Mouse (Mus musculus) megakaryocyte, embryonic 14.5 days (primary cell): Measurements from ENCODE around the gene Coro2a.

ENCODE experiments used
- FLI1 ChIP-seq: IDR thresholded peaks from 2 replicates; pipeline ENCODE4 v1.6.1; 2012; ENCODE audit warnings: low read length, inconsistent platforms, mixed read lengths
- GATA1 ChIP-seq: IDR thresholded peaks from 3 replicates; pipeline ENCODE4 v1.6.1; 2012; ENCODE audit warnings: mixed read lengths, low read length, inconsistent platforms, borderline replicate concordance

DNA sequence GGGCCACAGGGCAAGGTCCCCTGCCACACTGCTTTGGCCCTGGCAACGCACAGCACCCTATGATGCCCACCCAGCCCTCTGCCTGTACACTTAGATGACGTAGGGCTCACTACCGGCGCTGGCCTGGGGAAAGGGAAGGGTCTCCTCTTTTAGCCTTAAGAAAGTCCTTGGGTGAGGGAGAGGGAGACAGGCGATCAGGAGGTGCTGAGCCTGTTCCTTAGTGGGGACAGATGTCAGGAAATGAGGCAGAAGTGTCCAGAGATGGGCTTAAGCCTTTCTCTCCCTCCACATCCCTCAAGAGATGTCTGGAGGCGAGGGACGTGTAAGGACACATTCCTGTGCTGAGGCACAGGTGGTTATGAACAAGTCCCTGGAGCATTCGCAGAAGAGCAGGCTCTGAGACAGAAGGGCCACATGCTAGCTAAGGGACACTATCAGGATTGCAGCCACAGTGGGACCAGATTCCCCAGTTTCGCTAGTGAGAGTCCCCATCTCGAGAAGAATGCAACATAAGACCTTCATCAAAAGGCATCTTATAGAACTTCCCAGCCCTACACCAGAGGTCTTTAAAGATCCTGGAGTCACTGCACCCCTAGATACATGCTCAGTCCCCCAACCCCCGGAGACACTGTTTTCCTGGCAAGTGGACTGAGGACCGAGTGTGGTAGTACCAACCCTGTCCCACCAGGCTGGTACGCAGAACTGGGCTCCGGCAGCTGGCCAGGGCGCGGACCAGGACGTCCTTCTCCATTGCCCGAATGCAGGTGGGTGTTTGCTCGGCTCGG lies 1.3 kb downstream of the Coro2a start:
- TF ChIP-seq GATA1 (no peak), FLI1 (no peak)
